Mouse (Mus musculus) urinary bladder, postnatal 36 days (tissue): ENCODE measurements around the gene Meis2.

Source experiments
- DNase-seq, 2 experiments: peaks; one replicate each; pipeline ENCODE4 v3.0.0; 2022; ENCODE audit warnings: low spot score in 2 of 2, mixed read lengths in 1 of 2

Gene Meis2

DNA sequence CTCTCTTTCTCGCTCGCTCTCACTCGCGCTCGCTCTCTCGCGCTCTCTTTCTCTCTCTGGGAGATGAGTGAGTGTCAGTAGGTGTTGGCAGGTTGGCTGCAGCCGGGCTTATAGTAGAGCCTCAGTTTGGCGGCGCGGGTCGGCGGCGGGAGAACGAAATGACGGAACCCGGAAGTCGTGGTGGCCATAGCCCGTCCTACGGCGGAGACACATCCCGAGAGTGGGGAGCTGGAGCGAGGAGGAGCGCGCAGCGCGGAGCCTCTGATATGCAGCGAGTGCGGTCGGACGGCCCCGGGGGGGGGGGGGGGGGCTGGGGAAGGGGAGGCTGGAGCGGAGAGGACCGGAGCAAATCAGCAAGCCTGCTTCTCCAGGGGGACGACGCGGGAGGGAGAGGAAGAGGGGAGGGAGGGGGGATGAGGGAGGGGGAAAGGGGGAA, at the start of gene Meis2:
TSS of gene Meis2 (minus strand) at position 270 of the 436 bp plus-strand sequence.
- peak; percentile 71 to 86 for DNase-seq

DNA sequence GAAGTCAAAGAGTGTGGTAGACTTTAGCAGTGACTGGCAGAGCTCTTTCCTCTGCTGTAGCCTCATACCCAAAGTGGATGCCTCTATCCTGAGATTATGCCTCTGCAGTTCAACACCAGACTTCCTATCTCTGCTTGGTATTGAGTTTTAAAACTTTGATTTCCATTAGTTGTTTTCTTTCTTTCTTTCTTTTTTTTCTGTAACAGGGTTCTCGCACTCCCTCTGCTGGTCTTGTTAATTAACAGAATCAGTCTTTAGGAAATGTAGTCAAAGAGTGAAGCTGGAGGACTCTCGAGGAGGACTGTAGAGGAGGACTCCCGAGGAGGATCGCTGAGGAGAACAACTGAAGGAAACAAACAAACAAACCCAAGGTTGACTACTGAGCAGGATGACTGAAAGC, 40.6 kb upstream of the Meis2 start:
- no peak for DNase-seq

DNA sequence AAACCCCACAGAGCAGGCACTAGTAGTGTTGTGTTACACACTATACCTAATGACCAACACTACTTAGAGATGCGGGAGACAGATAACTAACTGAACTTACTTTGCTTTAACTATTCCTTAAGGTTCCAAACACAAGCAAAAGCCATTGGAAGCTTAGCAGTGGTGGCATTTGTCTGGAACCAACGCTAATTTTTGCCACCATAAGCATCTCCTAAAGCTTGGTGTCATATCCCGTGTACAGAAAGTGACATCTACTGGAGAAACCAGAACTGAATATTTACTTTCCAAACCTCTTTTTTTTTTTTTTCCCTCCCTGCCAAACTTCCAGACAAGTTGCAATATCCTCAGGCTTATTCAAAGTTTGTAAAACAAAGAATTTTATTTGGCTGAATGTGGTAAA, 39.5 kb upstream of the Meis2 start:
- no peak for DNase-seq

DNA sequence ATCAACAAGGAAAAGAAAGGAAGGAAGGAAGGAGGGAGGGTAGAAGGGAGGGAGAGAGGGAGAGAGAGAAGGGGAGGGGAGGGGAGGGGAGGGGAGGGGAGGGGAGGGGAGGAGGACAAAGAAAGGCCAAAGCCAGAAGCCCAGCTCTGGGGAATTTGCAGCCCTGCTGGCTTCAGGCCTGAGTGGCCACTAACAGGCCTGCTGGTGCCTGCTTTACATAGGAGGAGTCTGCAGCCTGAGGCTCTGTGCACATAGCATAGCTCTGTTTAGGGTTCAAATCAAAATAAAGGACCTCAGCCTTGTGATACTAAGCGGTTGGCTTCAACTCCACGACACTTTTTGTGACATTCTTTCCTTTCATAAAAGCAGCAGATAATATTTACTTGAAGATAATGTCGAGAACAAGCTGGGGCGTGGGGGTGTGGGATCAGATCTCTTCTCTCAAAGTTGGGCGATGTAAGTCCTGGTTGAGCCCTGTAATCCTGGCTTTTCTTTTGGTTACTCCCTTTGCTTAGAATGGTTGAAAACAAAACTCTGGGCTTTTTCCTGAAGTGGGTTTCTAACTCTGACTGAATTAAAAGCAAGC, 37.9 kb upstream of the Meis2 start:
- DNase-seq = no peak

DNA sequence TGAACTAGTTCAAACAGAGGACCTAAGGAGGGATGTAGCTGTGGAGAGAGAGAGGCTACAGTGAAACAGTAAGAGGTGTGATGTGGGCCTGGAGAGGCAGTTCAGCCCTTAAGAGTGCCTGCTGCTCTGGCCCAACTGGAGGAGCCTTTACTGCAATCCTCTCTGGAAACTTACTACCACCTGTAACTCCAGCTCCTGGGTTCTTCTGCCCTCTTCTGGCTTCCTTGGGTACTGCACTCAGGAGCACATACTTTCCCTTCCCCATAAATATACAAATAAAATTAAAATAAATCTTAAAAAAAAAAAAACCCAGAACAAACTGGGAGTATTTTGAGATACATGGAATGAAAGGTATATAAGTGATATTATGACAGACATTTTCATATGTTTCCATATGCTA, 35.6 kb upstream of the Meis2 start:
- DNase-seq = peak; percentile 19 to 42

DNA sequence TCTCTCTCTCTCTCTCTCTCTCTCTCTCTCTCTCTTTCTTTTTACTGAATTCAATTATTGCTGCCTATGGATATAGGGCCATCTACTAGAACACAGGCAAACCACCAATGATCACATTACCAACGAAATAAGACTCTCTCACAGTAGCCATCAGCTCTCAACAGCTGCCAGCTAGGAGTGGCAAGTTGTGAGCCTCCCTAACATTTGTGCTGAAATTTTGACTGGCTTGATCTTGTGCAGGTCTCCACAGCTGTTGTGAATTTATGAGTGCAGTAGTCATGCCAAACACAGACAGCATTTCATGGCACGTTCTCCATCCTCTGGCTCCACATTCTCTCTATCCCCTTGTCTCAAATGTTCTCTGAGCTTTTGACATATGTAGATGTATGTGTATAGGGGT, 15.3 kb upstream of the Meis2 start:
- DNase-seq = no peak

DNA sequence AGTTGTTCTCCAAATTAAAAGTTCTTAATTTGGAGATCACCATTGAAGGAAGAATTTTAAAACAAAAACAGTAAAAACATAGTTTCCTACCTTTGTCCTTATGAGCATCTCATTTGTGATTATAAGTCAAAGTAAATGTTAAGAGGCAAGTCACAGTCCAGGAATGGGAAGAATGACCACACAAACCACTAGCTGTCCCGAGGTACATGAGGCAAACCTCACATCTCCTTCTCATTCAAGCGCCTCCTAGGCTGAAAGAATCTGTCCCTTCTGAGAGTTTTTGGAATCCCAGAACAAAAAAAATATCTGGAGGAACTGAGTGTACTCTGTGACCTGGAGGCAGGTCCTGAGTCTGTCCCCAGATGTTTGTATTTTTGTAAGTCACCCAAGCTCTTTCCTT, 13.2 kb upstream of the Meis2 start:
- no peak for DNase-seq

DNA sequence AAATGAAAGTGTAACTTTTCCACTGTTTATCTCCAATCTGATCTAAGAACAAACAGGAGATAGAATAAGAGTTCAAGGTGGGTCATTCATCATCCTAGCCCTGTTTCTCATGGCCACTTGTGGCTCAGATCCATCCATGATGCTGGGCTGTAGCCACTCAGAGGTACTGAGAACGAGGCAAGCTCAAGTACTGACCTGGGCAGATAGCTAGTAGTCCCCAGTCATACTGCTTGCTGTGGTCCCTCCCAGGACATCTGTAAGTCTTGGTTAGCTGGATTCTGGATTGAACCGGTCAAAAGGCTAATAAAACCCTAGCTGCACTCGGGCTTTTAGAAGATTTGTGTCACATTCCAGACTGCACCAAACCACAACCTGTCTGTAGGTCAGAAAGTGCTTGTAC, 12.1 kb upstream of the Meis2 start:
- no peak for DNase-seq

DNA sequence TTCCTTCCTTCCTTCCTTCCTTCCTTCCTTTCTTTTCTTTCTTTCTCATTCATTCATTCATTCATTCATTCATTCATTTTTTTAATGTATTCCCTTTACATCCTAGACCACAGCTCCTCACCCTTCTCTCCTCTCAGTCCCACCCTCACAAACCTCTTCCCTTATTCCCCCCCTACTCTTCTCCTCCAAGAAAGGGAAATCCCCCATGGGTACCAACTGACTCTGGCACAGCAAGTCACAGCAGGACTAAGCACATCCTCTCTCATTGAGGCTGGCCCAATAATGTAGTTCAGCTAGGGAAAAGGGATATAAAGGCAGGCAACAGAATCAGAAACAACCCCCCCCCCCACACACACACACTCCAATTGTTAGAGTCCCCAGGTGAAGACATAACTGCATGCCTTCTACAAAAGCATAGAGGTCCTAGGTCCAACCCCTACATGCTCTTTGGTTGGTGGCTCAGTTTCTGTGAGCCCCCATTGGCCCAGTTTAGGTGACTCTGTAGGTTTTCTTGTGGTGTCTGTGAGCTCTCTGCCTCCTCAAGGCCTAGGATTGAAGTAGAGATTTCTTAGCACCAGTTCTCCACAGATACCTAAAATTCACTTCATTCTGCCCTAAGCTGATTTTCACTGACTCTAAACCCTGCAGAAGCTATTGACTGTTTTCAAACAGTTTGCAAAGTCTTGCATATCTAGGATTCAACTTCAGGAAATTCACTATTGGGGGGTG, 11.3 kb upstream of the Meis2 start:
- DNase-seq = no peak

DNA sequence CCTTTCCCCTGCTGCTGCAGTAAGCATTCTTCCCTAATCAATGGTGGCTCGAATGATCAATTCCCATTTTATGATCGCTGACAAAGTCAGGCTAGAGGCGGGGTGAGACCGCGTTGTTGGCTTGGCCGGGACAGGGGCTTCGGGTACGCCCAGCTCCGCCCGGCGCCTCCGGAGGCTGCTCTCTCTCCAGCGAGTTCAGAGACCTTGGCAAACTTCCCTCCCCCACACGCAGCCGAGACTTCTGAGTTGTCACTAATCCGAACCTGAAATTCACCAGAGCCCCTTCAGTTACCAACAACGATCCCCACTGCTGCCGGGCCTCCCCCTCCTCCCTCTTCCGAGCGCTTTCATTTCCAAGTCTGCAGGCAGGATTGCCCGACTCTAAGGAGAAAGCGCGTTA, 10.3 kb upstream of the Meis2 start:
- peak in 1 of 2 experiments; percentile 53 for DNase-seq

DNA sequence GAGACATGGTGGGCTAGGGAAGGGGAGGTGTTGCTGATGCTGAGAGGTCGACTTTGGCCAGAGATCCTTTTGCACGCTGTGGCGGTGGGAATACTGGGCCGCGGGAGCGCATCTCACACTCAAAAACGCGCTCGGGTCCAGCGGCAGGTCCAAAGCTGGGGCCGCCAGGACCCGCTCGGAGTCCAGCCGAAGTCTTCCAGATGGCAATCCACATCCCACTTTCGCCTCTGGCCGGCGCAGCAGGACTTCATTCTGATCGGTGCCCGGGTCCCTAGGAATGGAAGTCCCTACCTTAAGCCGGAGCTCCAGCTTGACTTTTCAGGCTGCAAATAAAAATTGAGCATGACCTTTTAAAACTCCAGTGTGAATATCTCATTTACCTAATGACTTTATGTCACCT, 9.8 kb upstream of the Meis2 start:
- no peak for DNase-seq

DNA sequence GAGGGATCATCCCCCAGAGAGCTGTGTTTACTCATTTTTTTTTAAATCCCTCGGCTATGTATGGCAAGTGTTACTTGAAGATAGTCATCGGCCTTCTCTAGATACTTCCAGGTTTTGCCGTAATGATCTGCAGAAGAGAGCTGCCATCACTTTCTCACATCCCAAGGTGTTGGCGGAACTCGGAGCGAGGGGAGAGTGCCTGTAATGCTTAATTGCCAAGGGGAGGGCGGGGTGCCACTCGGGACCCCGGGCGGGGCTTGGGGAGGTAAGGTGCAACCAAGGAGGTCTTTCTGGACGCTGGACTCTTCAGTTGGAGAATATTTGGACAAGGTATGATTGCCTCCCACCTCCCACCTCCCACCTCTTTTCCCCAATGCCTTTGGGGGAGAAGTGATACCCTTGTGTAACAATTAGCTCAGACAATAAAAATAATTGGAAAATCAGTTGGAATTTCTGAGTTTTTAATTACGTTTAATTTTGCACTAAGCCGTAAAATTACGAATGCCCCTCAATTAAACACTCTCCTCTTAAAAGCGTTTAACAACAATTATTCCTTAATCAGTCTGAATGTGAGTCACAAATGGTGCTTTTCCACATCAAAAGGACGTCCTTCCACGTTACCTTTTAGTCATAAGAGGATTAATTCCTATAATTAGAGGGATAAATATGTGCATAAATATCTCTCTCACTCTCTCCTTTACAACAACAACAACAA, 9.2 kb upstream of the Meis2 start:
- DNase-seq = no peak

DNA sequence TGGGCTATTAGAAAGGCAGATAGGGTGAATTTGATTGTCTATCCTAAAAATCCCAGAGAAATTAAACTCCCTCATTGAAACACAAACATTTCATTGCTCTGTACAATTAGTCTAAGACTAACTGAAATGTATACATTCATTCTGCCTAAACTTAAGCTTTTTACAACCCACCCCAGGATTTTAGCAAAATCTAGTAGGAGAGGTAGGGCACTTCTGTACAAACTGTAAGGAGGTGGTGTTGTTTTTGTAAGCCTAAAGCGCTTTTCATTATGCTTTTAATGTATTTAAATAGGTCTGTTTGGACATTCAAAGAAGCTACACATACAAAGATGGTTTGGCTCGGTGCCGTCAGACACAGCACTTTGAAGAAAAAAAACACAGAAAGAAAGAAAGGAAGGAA, 8.4 kb upstream of the Meis2 start:
- DNase-seq = no peak

DNA sequence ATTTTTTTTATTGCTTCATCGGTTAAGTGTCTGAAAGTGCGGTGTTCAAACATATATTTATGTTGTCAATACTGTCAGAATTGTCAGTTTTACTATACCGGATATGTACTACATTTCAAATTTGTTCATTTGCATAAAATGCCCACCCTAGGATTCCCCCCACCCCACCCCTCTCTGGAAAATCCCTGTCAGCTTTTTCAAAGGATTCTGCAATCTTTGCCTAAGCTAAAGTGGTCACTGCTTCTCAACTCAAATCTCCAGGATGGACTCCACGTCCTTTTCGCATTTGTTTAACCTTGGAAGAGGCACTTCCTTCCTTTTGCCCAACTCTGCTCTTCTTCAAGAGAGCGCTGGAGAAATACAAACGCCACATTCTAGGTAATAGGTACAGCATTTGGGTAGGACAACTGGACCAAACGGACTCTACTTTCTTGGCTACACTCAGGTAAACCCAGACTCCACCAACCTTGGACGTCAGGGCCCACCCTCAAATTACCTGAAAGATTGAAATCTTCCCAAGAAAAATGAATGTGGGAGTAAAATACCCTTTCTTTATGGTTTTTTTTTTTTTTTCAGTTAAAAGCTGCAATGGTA, 7.8 kb upstream of the Meis2 start:
- DNase-seq = no peak

DNA sequence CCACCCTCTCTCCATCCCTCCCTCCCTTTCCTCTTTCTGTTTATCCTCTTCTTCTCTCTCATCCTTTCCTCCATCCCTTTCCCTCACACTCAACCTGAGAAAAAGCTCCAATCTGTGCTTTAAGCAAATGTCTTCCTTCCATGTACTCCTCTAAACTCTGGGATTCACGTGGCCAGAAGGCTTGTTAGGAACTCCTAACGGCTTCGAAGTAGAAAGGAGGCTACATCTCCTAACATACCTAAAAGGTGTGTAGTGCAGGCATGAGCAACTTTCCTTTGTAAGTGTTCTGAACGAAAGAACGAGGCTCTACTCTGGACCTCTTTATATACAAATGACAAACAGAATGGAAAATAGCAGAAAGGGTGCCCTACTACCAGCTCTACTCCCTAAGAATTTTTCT, 7.1 kb upstream of the Meis2 start:
- no peak for DNase-seq

DNA sequence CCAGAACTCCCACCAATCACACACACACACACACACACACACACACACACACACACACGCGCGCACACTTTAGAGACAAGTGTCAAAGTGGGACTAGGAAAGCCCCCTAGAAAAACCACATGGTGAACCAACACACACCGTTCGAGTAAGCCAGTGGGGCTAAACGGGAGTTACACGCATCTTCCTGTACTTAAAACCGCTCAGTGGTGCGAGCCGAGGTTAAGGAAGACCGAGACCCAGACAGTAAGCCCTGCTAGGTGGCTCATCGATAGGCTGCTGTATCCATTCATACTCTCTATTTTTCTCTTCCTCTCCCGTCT, 6.6 kb upstream of the Meis2 start:
- no peak for DNase-seq

DNA sequence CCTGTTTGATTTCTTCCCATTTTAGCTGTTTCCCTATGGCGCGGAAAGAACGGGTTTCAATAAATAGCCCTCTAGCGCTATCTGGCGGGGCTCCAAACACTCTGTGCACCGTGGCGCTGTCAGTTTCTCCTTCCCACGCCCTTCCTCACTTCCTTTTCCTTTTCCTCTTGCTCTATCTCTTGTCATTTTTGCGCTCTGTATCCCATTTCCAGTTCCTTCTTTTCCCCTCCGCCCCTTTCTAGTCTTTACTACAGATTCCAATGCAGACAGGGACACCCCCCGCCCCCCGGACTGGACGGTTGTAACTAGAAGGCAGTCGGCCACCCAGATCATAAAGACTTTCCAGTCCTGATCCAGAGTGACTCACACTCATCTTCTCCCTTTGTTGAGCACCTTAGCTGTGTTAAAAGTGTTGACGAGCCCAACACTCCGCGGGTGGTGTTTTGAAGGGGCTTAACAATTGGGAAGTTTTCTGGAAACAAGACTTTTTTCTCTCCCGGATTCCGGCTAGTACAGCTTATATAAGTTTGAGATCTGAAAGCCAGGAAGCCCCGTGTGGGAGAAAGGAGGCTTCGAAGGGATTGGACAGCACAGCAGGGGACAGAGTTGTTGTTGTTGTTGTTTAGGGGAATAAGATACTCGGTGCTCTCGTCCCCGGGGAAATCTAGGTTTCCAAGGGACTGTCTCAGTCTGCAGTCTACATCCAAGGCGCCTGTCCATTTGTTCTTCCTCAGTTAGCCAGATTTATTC, 6.1 kb upstream of the Meis2 start:
- DNase-seq = peak in 1 of 2 experiments; percentile 71

DNA sequence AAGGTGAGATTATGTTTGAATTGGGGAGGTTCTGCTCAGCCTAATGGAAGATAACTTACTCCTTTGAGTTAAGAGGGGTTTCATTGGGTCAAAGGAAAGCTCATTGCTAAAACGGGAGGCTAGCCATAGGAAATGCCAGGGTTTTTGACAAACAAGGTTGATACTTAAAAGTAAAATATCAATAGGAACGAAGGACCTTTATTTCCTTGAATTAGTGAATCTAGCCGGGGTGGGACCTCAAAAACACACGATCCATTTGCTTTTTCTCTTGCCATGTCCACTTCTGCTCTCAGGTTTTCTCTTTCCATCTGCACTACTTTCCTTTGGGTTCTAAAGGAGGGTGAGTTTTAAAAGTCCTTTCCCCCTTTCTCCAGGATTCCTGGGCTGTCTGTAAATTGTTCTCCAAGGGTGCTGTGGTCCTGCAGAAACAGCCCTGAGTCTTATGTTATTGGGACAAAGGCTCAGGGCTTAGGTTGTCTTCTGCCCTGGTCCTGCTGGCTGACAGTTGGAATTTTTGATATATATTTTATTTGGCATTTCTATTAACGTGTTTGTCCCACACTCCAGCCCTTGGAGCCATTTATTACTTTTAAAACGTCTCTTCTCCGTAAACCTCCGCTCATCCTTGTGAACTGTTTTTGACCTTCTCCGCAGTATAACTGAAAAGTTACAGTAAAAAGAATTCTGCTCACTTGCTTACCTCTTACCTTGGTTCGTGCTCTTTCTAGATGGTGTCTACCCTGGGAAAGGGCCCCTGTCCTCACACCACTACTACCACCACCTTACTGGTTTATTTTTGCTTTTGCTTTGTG, 5.2 kb upstream of the Meis2 start:
- no peak for DNase-seq

DNA sequence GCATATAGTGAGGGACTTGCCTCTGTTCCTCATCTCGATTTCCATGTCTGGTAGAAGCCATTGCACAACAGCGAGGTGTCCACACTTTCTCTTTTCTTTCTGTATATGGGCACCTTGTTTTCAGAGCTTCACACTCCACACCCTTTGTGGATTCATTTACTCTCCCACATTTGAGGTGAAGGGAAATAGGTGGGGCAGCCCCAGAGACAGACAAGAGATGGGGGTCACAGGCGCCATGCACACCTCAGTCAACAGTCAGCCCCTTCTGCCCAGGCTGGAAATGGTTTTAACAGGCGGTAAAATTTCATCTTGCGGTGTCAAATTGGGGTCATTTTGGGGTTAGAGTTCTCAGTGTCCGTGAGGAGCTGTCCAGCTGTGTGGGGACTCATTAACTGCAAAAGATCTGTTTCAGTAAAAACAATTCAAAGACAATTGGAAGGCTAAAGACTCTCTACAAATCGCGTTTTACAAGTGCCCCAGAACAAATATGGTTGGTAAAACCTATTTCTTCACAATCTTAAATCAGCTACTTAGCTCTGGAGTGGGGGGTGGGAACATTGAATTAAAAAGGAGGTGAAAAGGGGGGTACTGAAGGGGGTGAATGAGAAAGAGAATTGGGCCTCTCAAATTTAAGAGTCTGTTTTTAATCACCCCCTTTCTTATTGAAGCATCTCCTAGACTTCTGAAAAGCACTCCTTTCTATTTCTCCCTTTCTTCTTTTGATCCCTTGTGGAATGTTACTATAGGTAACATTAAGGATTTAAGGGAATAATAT, 4.0 kb upstream of the Meis2 start:
- no peak for DNase-seq

DNA sequence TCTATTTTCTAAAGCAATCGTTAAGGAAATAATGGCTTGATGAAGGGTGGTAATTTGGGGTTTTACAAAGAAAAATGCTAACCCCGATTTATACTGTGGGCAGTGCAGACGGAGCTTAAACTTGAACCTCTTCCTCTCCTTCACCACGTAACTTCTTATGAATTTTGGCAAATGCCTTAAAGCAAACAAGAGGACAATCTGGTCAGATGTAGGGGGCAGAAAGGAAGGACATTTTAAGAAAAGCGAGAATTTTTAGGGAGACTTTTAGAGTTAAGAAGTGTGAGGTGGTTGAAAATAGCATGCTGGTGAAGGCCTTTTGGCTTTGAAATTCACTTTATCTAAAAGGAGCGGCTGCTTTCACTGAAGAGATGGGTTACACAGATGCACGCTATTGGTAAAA, 3.3 kb upstream of the Meis2 start:
- no peak for DNase-seq

DNA sequence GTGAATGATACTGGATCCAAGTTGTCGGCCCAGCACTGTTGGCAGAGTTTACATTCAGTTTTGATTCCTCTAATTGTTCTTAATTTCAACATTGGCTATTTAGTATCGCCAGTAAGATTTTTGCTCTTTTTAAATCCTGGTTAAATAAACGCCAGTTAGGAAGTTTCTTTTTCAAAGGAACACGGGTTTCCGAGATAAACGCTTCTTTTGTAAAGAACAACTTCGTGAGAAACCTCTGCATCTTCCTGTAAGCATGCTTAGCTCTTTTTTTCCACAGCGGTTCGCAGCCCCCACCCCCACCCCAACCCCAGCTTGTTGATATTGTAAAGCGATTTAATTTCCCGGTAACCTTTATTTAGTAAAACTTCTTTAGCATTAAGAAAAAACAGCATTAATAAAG, 2.8 kb upstream of the Meis2 start:
- DNase-seq = no peak
